Mouse (Mus musculus) MN1 (cell line): Measurements from ENCODE around the gene Lpcat1.

ENCODE experiments used
- DNase-seq: peaks from one replicate; pipeline ENCODE4 v3.0.0-alpha.2; 2016; ENCODE audit warnings: low spot score

The Lpcat1 gene

GRCm38 (mm10) chr13:73446943-73447342 is 20.1 kb upstream of the Lpcat1 start:
- DNase-seq = no peak

GRCm38 (mm10) chr13:73447478-73447877 is 19.5 kb upstream of the Lpcat1 start:
- DNase-seq = no peak

- DNase-seq = no peak
These were observed 18.8 kb upstream of the Lpcat1 start for GRCm38 (mm10) chr13:73448201-73448600.

GRCm38 (mm10) chr13:73448723-73449122 is 18.3 kb upstream of the Lpcat1 start:
- no peak for DNase-seq

GRCm38 (mm10) chr13:73453503-73454217 is 13.3 kb upstream of the Lpcat1 start:
- DNase-seq = no peak

GRCm38 (mm10) chr13:73455328-73455727 is 11.7 kb upstream of the Lpcat1 start:
- DNase-seq = no peak

- DNase-seq = no peak
These were observed 9.7 kb upstream of the Lpcat1 start for GRCm38 (mm10) chr13:73457301-73457700.

- DNase-seq = no peak
These were observed 9.3 kb upstream of the Lpcat1 start for GRCm38 (mm10) chr13:73457741-73458140.

GRCm38 (mm10) chr13:73458719-73459118 is 8.3 kb upstream of the Lpcat1 start:
- DNase-seq = no peak

GRCm38 (mm10) chr13:73459189-73459850 is 7.7 kb upstream of the Lpcat1 start:
- DNase-seq = no peak

- DNase-seq = no peak
These were observed 5.4 kb upstream of the Lpcat1 start for GRCm38 (mm10) chr13:73461551-73461950.

GRCm38 (mm10) chr13:73465156-73465555 is 1.8 kb upstream of the Lpcat1 start:
- DNase-seq = no peak

- DNase-seq = no peak
These were observed 586 bp upstream of the Lpcat1 start for GRCm38 (mm10) chr13:73466411-73466810.

GRCm38 (mm10) chr13:73467421-73468237 is 632 bp downstream of the Lpcat1 start:
- DNase-seq = peak; percentile 48

- DNase-seq = no peak
These were observed 1.8 kb downstream of the Lpcat1 start for GRCm38 (mm10) chr13:73468834-73469233.

GRCm38 (mm10) chr13:73469257-73469967 is 2.4 kb downstream of the Lpcat1 start:
- no peak for DNase-seq

GRCm38 (mm10) chr13:73472481-73472880 is 5.5 kb downstream of the Lpcat1 start:
- DNase-seq = no peak

GRCm38 (mm10) chr13:73473746-73474145 is 6.7 kb downstream of the Lpcat1 start:
- no peak for DNase-seq

- no peak for DNase-seq
These were observed 7.2 kb downstream of the Lpcat1 start for GRCm38 (mm10) chr13:73474163-73474562.

- DNase-seq = no peak
These were observed 8.3 kb downstream of the Lpcat1 start for GRCm38 (mm10) chr13:73475058-73475980.

GRCm38 (mm10) chr13:73476259-73476658 is 9.3 kb downstream of the Lpcat1 start:
- DNase-seq = no peak
